Mouse (Mus musculus): ENCODE results near the gene Tet2. TPM values are rescaled to one million over a fixed set of nuclear protein-coding genes. Genes with fewer than 3 reads are reported as not detected.

Tet2 gene
- total and polyA plus RNA-seq, 3 experiments: 6.8 to 101 (median 10.9) TPM

DNA sequence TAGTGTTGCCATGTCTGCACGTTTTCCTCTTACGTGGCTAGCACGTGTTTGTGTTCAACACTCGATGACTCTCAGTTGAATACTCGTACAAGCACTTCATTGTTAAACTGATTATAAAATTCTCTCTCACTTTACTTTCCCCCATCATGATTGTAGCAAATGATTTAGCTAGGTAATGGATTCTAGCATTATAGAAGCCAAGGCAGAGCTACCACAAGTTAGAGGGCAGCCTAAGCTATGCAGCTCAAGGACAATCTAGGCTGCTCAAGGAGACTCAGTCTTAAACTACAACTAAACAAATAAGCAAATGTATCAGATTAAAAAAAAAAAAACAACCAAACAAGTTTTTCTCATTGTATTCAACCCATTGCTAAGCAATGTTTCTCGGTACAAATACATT is 12.7 kb downstream of the Tet2 start:
- TF ChIP-seq ZMIZ1 (IDR thresholded peaks at IDR 0.05; ENCODE audit: low read depth, low read length) (no peak), ZKSCAN1 (IDR thresholded peaks at IDR 0.05; ENCODE audit: low read depth, low read length) (no peak), POLR2AphosphoS5 (IDR thresholded peaks at IDR 0.05; ENCODE audit: borderline replicate concordance, low read depth, low read length) (no peak)
- H3K9me3 ChIP-seq (replicated peaks; ENCODE audit: insufficient read depth, low read length): no peaks in the 10 kb centered on the region
- H3K9ac ChIP-seq (ENCODE audit: control insufficient read depth, low read depth, low read length, poor library complexity, severe bottlenecking): no peak overlapping the region
- no peak overlapping the region for H3K4me3 ChIP-seq (ENCODE audit: control insufficient read depth in 1 of 2, insufficient read depth in 1 of 2, low read depth in 2 of 2, low read length in 2 of 2)
- peaks cover 0 to 27% of the 10 kb centered on the region in 2 experiments; a peak in 3 of 4 replicates for H3K36me3 ChIP-seq (ENCODE audit: control insufficient read depth in 1 of 2, insufficient read depth in 2 of 2, low read length in 2 of 2)
- peaks cover 6 to 12% of the 10 kb centered on the region in 2 experiments for H3K4me1 ChIP-seq (ENCODE audit: control insufficient read depth in 1 of 2, insufficient read depth in 2 of 2, low read length in 2 of 2)
- no peak for DNase-seq (ENCODE audit: low read depth, low spot score)
- H3K27me3 ChIP-seq (ENCODE audit: control insufficient read depth in 1 of 2, insufficient read depth in 2 of 2, low read length in 2 of 2): no peaks in the 10 kb centered on the region
- no peak overlapping the region for H3K27ac ChIP-seq (ENCODE audit: control insufficient read depth, low read depth, low read length)
- H3K79me2 ChIP-seq (ENCODE audit: control insufficient read depth, insufficient read depth, low read length, poor library complexity): peaks cover 5% of the 10 kb centered on the region; the same call in 1 of the 2 replicates

- Histone ChIP-seq H3K36me3 (ENCODE audit: control insufficient read depth in 1 of 2, insufficient read depth in 2 of 2, low read length in 2 of 2) (peaks cover 0 to 37% of the 10 kb centered on the region in 2 experiments; a peak in 2 of 4 replicates), H3K27me3 (ENCODE audit: control insufficient read depth in 1 of 2, insufficient read depth in 2 of 2, low read length in 2 of 2) (no peaks in the 10 kb centered on the region), H3K27ac (ENCODE audit: control insufficient read depth, low read depth, low read length) (no peak overlapping the region), H3K9ac (ENCODE audit: control insufficient read depth, low read depth, low read length, poor library complexity, severe bottlenecking) (no peak overlapping the region), H3K4me3 (ENCODE audit: control insufficient read depth in 1 of 2, insufficient read depth in 1 of 2, low read depth in 2 of 2, low read length in 2 of 2) (no peak overlapping the region), H3K79me2 (ENCODE audit: control insufficient read depth, insufficient read depth, low read length, poor library complexity) (peaks cover 7% of the 10 kb centered on the region), H3K9me3 (replicated peaks; ENCODE audit: insufficient read depth, low read length) (no peaks in the 10 kb centered on the region), H3K4me1 (ENCODE audit: control insufficient read depth in 1 of 2, insufficient read depth in 2 of 2, low read length in 2 of 2) (peaks cover 13 to 20% of the 10 kb centered on the region in 2 experiments)
- DNase-seq (ENCODE audit: low read depth, low spot score): no peak
- TF ChIP-seq MXI1 (IDR thresholded peaks at IDR 0.05; ENCODE audit: low read depth, low read length) (no peak), HCFC1 (IDR thresholded peaks at IDR 0.05; ENCODE audit: low read depth, low read length) (no peak), CHD2 (IDR thresholded peaks at IDR 0.05; ENCODE audit: low read length) (no peak)
Observed at GRCm38 (mm10) chr3:133531101-133531500, 13.8 kb downstream of the Tet2 start.

DNA sequence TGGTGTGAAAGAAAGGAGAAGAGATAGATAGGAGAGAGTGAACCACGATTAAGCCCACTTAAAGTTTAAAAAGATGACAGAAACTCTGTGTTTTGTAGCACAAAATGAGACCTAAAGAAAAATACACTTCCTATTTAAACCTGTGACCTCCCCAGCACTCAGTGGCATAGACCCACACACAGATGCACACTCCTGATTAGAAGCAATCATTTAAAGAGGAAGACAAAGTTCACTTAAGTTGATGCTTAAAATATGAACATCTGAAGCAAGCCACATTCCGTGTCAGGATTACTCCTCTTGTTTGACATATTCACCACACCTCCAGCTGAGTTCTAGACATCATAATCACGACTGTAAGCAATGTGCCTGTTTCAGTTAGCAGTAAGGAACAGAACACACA is 14.3 kb downstream of the Tet2 start:
- Histone ChIP-seq H3K4me1 (ENCODE audit: control insufficient read depth in 1 of 2, insufficient read depth in 2 of 2, low read length in 2 of 2) (peaks cover 17 to 24% of the 10 kb centered on the region in 2 experiments), H3K79me2 (ENCODE audit: control insufficient read depth, insufficient read depth, low read length, poor library complexity) (peaks cover 8% of the 10 kb centered on the region), H3K27me3 (ENCODE audit: control insufficient read depth in 1 of 2, insufficient read depth in 2 of 2, low read length in 2 of 2) (no peaks in the 10 kb centered on the region), H3K9ac (ENCODE audit: control insufficient read depth, low read depth, low read length, poor library complexity, severe bottlenecking) (no peak overlapping the region), H3K4me3 (ENCODE audit: control insufficient read depth in 1 of 2, insufficient read depth in 1 of 2, low read depth in 2 of 2, low read length in 2 of 2) (no peak overlapping the region), H3K27ac (ENCODE audit: control insufficient read depth, low read depth, low read length) (no peak overlapping the region), H3K36me3 (ENCODE audit: control insufficient read depth in 1 of 2, insufficient read depth in 2 of 2, low read length in 2 of 2) (peaks cover 0 to 42% of the 10 kb centered on the region in 2 experiments; a peak in 2 of 4 replicates), H3K9me3 (replicated peaks; ENCODE audit: insufficient read depth, low read length) (no peaks in the 10 kb centered on the region)
- TF ChIP-seq SIN3A (IDR thresholded peaks at IDR 0.05; ENCODE audit: low read length): peak; percentile 70
- peak; percentile 44; the same call in 1 of the 2 replicates for TF ChIP-seq RCOR1 (IDR thresholded peaks at IDR 0.05; ENCODE audit: low read depth, low read length)
- no peak for TF ChIP-seq TBP (IDR thresholded peaks at IDR 0.05; ENCODE audit: low read depth, low read length)
- no peak for TF ChIP-seq UBTF (IDR thresholded peaks at IDR 0.05; ENCODE audit: borderline replicate concordance, insufficient read depth, low read depth, low read length)
- TF ChIP-seq ZNF384 (IDR thresholded peaks at IDR 0.05; ENCODE audit: low read depth, low read length): 0 out of 2 replicates have a peak, but pooled peaks have one; percentile 16
- no peak for TF ChIP-seq POLR2AphosphoS5 (IDR thresholded peaks at IDR 0.05; ENCODE audit: borderline replicate concordance, low read depth, low read length)
- TF ChIP-seq ETS1 (IDR thresholded peaks at IDR 0.05; ENCODE audit: low read depth, low read length): peak; percentile 73
- TF ChIP-seq MXI1 (IDR thresholded peaks at IDR 0.05; ENCODE audit: low read depth, low read length): peak; percentile 47; the same call in 1 of the 2 replicates
- TF ChIP-seq TAL1 (IDR thresholded peaks at IDR 0.05; ENCODE audit: low read length): peak; percentile 83
- no peak for TF ChIP-seq POLR2A (IDR thresholded peaks at IDR 0.05; ENCODE audit: control insufficient read depth in 1 of 2, insufficient read depth in 1 of 2, low read depth in 1 of 2, low read length in 2 of 2, poor library complexity in 1 of 2)
- TF ChIP-seq MAFK (IDR thresholded peaks at IDR 0.05; ENCODE audit: borderline replicate concordance, low read depth, low read length): no peak
- TF ChIP-seq GATA1 (IDR thresholded peaks at IDR 0.05; ENCODE audit: low read depth, low read length): peak; percentile 83
- TF ChIP-seq EP300 (IDR thresholded peaks at IDR 0.05; ENCODE audit: low read depth in 1 of 2, low read length in 2 of 2): peak; percentile 54 to 61; a peak in 3 of 4 replicates
- TF ChIP-seq MYC (IDR thresholded peaks at IDR 0.05; ENCODE audit: low read depth, low read length): 0 out of 2 replicates have a peak, but pooled peaks have one; percentile 30
- peak; percentile 73 for TF ChIP-seq TCF12 (IDR thresholded peaks at IDR 0.05; ENCODE audit: low read depth, low read length)
- DNase-seq (ENCODE audit: low read depth, low spot score): peak; percentile 70
